Mouse (Mus musculus) heart, postnatal 4 days (tissue): ENCODE results near the gene Ccdc162. TPM values are rescaled to one million over a fixed set of nuclear protein-coding genes. Genes with fewer than 3 reads are reported as not detected.

Experiments
- microRNA-seq, 2 experiments: library from miRNA; unstranded; fragments of <30 nt; microRNA quantifications; one replicate each; pipeline ENCODE4 v1.2.0; 2021 to 2022
- total RNA-seq, 2 experiments: library from RNA; stranded (reverse); gene quantifications; 2 replicates each; pipeline ENCODE4 v1.2.3; 2021

Ccdc162 gene
- total RNA-seq, 2 experiments from 2014 or later, result 0.10 to 0.18 TPM

Small RNA genes within 50 kb of the gene (microRNA-seq; reads per million reads assigned to microRNA genes)
- 0 reads per million in 2 experiments for gene Mir3473b

Other genes with a start within 250 kb of the Ccdc162 start
- gene Mical1, start 240.3 kb downstream of the Ccdc162 start, total RNA-seq, result 10 to 100 TPM; 52.4 to 59.4 TPM
- gene Smpd2, start 226.3 kb downstream of the Ccdc162 start, total RNA-seq, result 10 to 100 TPM; 45.4 to 48.7 TPM
- gene Ppil6, start 226.2 kb downstream of the Ccdc162 start, total RNA-seq, result 1 to 10 TPM; 3.8 to 3.9 TPM
- 100 to 1,000 TPM; 216 to 218 TPM for gene Cd164, start 197.2 kb downstream of the Ccdc162 start, total RNA-seq
- gene Cep57l1, start 93.2 kb upstream of the Ccdc162 start, total RNA-seq, result 10 to 100 TPM in 1 of 2 experiments, 1 to 10 TPM in 1; 8.7 to 10.1 TPM
- 10 to 100 TPM; 29.3 to 31.2 TPM for gene Sesn1, start 93.3 kb upstream of the Ccdc162 start, total RNA-seq